Mouse (Mus musculus): Measurements from ENCODE around the gene Phgdh. TPM values are rescaled to one million over a fixed set of nuclear protein-coding genes. Genes with fewer than 3 reads are reported as not detected.
A peak's percentile ranks its signal among the peaks of the same experiment; 100 is the strongest.

Gene Phgdh
- polyA plus RNA-seq, 1 experiment from 2014 or later: 190 TPM

DNA sequence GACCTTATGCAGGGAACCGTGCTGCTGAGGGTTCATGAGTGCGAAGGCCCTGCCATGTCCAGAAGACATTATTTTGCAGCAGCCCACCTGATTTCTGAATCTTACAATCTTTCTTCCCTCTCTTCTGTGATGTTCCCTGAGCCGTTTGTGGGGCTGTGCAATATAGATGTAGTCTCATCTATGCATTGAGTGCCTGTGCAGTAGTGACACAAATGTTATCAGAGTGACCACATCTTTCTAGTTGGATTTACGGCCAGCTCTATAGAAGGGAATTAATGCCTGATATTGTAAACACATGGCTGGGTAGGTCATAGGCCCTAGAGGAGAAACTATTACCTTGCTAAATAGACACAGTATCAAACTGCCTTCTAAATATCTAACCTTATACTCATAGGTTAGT is 39.5 kb downstream of the Phgdh start:
- ATAC-seq (ENCODE audit: low read depth): no peak
- H3K4me2 ChIP-seq (ENCODE audit: low read depth, low read length): no peak overlapping the region
- no peaks in the 10 kb centered on the region for H3K36me3 ChIP-seq (ENCODE audit: control insufficient read depth, insufficient read depth, low read length)
- H3K27me3 ChIP-seq (replicated peaks; ENCODE audit: control insufficient read depth, insufficient read depth, low read length): no peaks in the 10 kb centered on the region
- WGBS: 82% methylated on average over 4 of the region's 4 CpGs
- no peaks in the 10 kb centered on the region for H3K9me3 ChIP-seq (ENCODE audit: control insufficient read depth, low read length)
- H3K9ac ChIP-seq (ENCODE audit: low read depth, low read length): no peak overlapping the region
- no peak overlapping the region for H3K27ac ChIP-seq (replicated peaks; ENCODE audit: low read depth, low read length)
- no peak for DNase-seq (ENCODE audit: low spot score)
- no peaks in the 10 kb centered on the region for H3K4me1 ChIP-seq (ENCODE audit: control insufficient read depth, insufficient read depth, low read length)
- no peak overlapping the region for H3K4me3 ChIP-seq (ENCODE audit: low read depth, low read length)

DNA sequence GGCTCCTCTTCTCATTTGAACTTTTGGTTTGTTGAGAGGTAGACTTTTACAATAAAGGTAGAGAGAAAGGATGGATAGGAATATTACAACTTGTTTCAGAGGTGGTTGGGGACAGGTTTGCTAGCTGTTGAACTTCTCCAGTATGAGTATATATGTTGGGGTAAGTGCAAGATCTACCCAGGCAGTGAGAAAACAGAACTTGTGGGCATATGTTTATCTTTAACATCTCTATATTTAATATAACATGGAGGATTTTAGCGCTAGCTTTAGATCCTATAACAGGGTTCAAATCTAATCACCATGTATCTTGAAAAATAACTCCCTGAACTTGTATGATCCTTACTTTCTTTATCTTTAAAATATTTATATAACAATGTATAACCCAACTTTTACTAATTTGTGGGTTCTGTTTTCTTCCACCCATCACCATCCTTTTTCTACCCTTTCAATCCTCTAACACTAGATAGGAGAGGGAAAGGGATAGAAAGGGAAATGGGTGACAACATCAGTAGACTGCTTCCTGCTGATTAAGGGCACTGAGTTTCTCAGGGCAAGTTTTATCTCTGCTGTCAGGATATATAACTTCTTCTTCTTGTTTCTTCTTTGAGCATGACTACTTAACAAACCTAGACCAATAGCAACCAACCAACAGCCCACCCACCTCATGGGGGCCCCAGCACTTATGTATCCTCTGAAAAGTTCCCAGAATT is 40.2 kb downstream of the Phgdh start:
- Histone ChIP-seq H3K4me3 (ENCODE audit: low read depth, low read length) (no peak overlapping the region), H3K9ac (ENCODE audit: low read depth, low read length) (no peak overlapping the region), H3K9me3 (ENCODE audit: control insufficient read depth, low read length) (no peaks in the 10 kb centered on the region), H3K27ac (replicated peaks; ENCODE audit: low read depth, low read length) (no peak overlapping the region), H3K27me3 (replicated peaks; ENCODE audit: control insufficient read depth, insufficient read depth, low read length) (no peaks in the 10 kb centered on the region), H3K4me1 (ENCODE audit: control insufficient read depth, insufficient read depth, low read length) (no peaks in the 10 kb centered on the region), H3K36me3 (ENCODE audit: control insufficient read depth, insufficient read depth, low read length) (no peaks in the 10 kb centered on the region), H3K4me2 (ENCODE audit: low read depth, low read length) (no peak overlapping the region)
- ATAC-seq (ENCODE audit: low read depth) (no peak), DNase-seq (ENCODE audit: low spot score) (no peak)
- 89% methylated on average over 1 of the region's 1 CpGs for WGBS

DNA sequence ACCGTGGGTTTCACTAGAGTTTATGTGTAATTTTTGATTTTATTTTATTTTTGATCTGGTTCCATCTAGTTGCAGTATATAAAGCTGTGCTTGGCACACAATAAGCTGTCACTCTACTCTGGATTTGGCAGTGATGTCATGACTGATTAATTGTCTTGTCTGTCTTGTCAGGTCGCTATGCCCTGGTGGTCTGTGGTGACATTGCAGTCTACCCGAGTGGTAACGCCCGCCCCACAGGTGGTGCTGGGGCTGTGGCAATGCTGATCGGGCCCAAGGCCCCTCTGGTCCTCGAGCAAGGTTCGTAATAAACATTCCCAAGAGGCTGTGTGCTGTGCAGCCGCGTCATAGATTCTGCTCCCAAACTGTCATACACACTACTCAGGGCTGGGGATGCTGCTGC is 43.8 kb downstream of the Phgdh start:
- Histone ChIP-seq H3K36me3 (ENCODE audit: control insufficient read depth, insufficient read depth, low read length) (no peaks in the 10 kb centered on the region), H3K4me3 (ENCODE audit: low read depth, low read length) (no peak overlapping the region), H3K9me3 (ENCODE audit: control insufficient read depth, low read length) (no peaks in the 10 kb centered on the region; the same call in 1 of the 2 replicates), H3K27me3 (replicated peaks; ENCODE audit: control insufficient read depth, insufficient read depth, low read length) (no peaks in the 10 kb centered on the region), H3K9ac (ENCODE audit: low read depth, low read length) (no peak overlapping the region), H3K4me1 (ENCODE audit: control insufficient read depth, insufficient read depth, low read length) (no peaks in the 10 kb centered on the region), H3K4me2 (ENCODE audit: low read depth, low read length) (no peak overlapping the region), H3K27ac (replicated peaks; ENCODE audit: low read depth, low read length) (no peak overlapping the region)
- DNase-seq (ENCODE audit: low spot score): no peak
- WGBS: 65% methylated on average over 10 of the region's 10 CpGs
- ATAC-seq (ENCODE audit: low read depth): no peak

DNA sequence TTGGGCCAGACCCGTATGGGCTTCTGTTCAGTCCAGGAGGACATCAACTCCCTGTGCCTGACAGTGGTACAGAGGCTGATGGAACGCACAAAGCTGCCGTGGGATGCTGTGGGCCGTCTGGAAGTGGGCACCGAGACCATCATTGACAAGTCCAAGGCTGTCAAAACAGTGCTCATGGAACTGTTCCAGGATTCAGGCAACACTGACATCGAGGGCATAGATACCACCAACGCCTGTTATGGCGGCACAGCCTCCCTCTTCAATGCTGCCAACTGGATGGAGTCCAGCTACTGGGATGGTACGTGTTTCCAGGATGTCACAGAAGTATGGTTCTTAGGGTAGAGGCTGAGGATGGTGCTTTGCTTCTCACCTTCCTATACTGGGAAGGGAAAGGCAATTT is 48.7 kb downstream of the Phgdh start:
- Histone ChIP-seq H3K4me1 (ENCODE audit: control insufficient read depth, insufficient read depth, low read length) (no peaks in the 10 kb centered on the region), H3K9ac (ENCODE audit: low read depth, low read length) (no peak overlapping the region), H3K27ac (replicated peaks; ENCODE audit: low read depth, low read length) (no peak overlapping the region), H3K36me3 (ENCODE audit: control insufficient read depth, insufficient read depth, low read length) (no peaks in the 10 kb centered on the region), H3K4me3 (ENCODE audit: low read depth, low read length) (no peak overlapping the region), H3K9me3 (ENCODE audit: control insufficient read depth, low read length) (peaks cover 7% of the 10 kb centered on the region; the same call in 1 of the 2 replicates), H3K4me2 (ENCODE audit: low read depth, low read length) (no peak overlapping the region), H3K27me3 (replicated peaks; ENCODE audit: control insufficient read depth, insufficient read depth, low read length) (no peaks in the 10 kb centered on the region)
- 87% methylated on average over 9 of the region's 9 CpGs for WGBS
- no peak for DNase-seq (ENCODE audit: low spot score)
- no peak for ATAC-seq (ENCODE audit: low read depth)

DNA sequence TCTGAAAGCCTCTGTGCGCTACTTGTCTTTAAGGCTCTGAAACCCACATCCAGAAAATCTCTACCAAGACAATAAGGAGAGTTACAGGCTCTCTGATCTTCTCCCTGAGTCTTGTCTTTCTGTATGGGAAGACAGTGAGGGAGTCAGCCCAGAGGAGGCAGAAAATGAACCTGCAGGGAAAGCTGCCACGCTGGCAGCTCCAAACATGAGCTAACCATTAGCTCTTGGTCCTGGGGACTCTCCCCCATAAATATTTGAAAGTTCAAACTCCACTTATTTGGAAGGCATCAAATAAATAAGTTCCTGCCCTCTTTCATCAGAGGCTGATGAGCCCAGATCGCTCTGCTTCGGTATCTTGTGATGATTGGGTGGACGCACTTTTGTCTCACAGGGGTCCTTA is 56.6 kb downstream of the Phgdh start:
- Histone ChIP-seq H3K9me3 (ENCODE audit: control insufficient read depth, low read length) (0 out of 2 replicates have a peak, but pooled peaks cover 3% of the 10 kb centered on the region), H3K36me3 (ENCODE audit: control insufficient read depth, insufficient read depth, low read length) (no peaks in the 10 kb centered on the region), H3K27me3 (replicated peaks; ENCODE audit: control insufficient read depth, insufficient read depth, low read length) (no peaks in the 10 kb centered on the region), H3K4me3 (ENCODE audit: low read depth, low read length) (no peak overlapping the region), H3K27ac (replicated peaks; ENCODE audit: low read depth, low read length) (no peak overlapping the region), H3K4me1 (ENCODE audit: control insufficient read depth, insufficient read depth, low read length) (peaks cover 6% of the 10 kb centered on the region; the same call in 1 of the 2 replicates), H3K4me2 (ENCODE audit: low read depth, low read length) (no peak overlapping the region), H3K9ac (ENCODE audit: low read depth, low read length) (no peak overlapping the region)
- WGBS: 90% methylated on average over 5 of the region's 5 CpGs
- no peak for DNase-seq (ENCODE audit: low spot score)
- ATAC-seq (ENCODE audit: low read depth): no peak

DNA sequence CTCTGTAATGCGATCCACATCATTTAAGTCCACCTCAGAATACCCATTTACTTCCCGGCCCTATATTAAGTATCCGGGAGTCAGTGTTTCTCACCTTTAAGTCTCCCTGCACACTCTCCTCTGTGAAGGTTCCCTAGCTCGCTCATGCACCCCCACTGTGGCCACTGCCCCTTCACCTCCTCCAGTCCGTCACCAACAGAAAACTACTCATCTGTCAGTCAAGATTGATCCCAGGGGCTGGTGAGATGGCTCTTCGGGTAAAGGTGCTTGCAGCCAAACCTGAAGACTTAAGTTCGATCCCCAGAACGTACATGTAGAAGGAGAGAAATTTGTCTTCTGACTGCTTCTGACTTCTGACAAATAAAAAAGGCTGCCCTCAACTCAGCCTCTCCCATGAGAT is 57.4 kb downstream of the Phgdh start:
- Histone ChIP-seq H3K27me3 (replicated peaks; ENCODE audit: control insufficient read depth, insufficient read depth, low read length) (no peaks in the 10 kb centered on the region), H3K9me3 (ENCODE audit: control insufficient read depth, low read length) (0 out of 2 replicates have a peak, but pooled peaks cover 3% of the 10 kb centered on the region), H3K4me2 (ENCODE audit: low read depth, low read length) (no peak overlapping the region), H3K9ac (ENCODE audit: low read depth, low read length) (no peak overlapping the region), H3K4me3 (ENCODE audit: low read depth, low read length) (no peak overlapping the region), H3K36me3 (ENCODE audit: control insufficient read depth, insufficient read depth, low read length) (no peaks in the 10 kb centered on the region), H3K4me1 (ENCODE audit: control insufficient read depth, insufficient read depth, low read length) (peaks cover 6% of the 10 kb centered on the region; the same call in 1 of the 2 replicates), H3K27ac (replicated peaks; ENCODE audit: low read depth, low read length) (no peak overlapping the region)
- WGBS: 87% methylated on average over 8 of the region's 8 CpGs
- DNase-seq (ENCODE audit: low spot score): no peak
- no peak for ATAC-seq (ENCODE audit: low read depth)

DNA sequence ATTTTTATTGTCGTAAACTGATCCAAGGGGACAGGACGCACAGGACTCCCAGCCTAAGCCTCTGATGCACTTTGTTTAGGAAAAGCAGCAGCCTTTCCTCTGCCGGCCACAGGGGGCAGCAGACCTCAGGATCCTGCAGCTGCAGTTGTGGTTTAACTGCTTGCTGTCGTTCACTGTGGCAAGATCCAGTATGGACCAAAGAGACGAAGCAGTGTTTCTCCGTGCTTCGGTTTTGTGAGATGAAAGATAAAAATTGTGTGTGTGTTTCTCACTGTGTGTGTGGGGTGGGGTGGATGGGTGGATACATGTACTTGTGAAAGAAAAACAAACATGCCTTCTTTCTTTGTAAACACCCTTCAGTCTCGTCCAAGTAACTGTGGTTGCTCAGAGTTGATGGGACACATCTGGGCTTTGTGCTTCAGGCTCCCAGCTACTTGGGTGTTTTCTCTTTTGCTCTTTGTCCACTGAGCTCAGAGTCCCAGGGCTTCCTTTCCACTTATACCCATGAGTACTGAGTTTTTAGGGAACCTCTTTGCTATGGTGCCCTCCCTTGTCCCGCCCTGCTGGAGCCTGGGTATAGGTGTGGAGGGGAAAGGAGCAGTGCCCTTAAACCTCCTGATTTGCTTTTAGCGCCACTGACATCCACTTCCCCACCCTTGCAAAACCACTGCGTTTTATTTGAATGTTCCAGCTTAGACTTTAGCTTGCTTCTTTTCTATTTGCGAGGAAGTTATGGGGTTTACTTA is 58.7 kb downstream of the Phgdh start:
- Histone ChIP-seq H3K4me1 (ENCODE audit: control insufficient read depth, insufficient read depth, low read length) (peaks cover 6% of the 10 kb centered on the region; the same call in 1 of the 2 replicates), H3K4me2 (ENCODE audit: low read depth, low read length) (peak overlapping the region; percentile 30; the same call in 1 of the 2 replicates), H3K4me3 (ENCODE audit: low read depth, low read length) (no peak overlapping the region), H3K27ac (replicated peaks; ENCODE audit: low read depth, low read length) (no peak overlapping the region), H3K27me3 (replicated peaks; ENCODE audit: control insufficient read depth, insufficient read depth, low read length) (no peaks in the 10 kb centered on the region), H3K9ac (ENCODE audit: low read depth, low read length) (no peak overlapping the region), H3K36me3 (ENCODE audit: control insufficient read depth, insufficient read depth, low read length) (no peaks in the 10 kb centered on the region), H3K9me3 (ENCODE audit: control insufficient read depth, low read length) (no peaks in the 10 kb centered on the region)
- 32% methylated on average over 12 of the region's 12 CpGs for WGBS
- DNase-seq (ENCODE audit: low spot score) (peak; percentile 79), ATAC-seq (ENCODE audit: low read depth) (peak; percentile 75; the same call in 1 of the 2 replicates)

DNA sequence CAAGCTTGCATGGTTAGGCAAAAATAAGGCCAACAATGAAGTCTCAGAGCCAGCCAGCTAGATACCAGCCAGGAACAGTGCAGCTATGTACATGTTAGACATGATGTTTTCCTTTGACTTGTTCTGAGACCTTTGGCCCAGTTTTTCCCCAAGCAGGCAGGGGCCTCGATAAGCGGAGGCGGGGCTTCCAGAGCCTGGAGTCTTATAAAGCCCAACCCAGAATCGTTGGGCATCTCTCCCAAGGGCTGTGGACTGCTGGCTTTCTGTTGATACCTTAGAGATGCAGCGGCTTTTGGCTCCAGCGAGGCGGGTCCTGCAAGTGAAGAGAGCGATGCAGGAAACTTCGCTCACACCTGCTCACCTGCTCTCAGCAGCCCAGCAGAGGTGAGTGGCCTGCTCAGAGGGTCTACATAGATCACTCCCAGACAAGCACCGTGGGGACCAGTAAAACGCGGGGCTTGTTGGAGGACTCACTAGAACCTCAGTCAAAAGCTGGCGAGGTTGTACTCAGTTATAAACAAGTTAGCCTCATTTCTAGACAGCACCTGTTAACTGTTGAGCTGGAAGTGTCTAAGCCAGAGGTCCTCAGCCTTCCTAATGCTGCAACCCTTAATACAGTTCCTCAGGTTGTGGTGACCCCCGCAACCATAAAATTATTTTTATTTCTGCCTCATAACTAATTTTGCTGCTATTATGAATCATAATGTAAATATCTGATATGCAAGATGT is 59.4 kb downstream of the Phgdh start, which contains the start of gene Hmgcs2:
Hmgcs2 (plus strand) TSS at position 232 of the 729 bp plus-strand sequence.
- H3K4me3 ChIP-seq (ENCODE audit: low read depth, low read length): no peak within 1 kb of the TSS
- peak; percentile 65 for DNase-seq (ENCODE audit: low spot score)
- WGBS: 58% methylated on average over 14 of the region's 14 CpGs

More for the DNA sequence above, 59.4 kb downstream of the Phgdh start, which contains the start of gene Hmgcs2:
- H3K4me2 ChIP-seq (ENCODE audit: low read depth, low read length): peak within 1 kb of the TSS; percentile 30; the same call in 1 of the 2 replicates
- H3K27ac ChIP-seq (replicated peaks; ENCODE audit: low read depth, low read length): no peak within 1 kb of the TSS
- H3K9ac ChIP-seq (ENCODE audit: low read depth, low read length): no peak within 1 kb of the TSS
- 0 out of 2 replicates have a peak, but pooled peaks have one; percentile 26 for ATAC-seq (ENCODE audit: low read depth)
- no peaks in the 10 kb centered on the region for H3K9me3 ChIP-seq (ENCODE audit: control insufficient read depth, low read length)
- no peaks in the 10 kb centered on the region for H3K27me3 ChIP-seq (replicated peaks; ENCODE audit: control insufficient read depth, insufficient read depth, low read length)
- peaks cover 6% of the 10 kb centered on the region; the same call in 1 of the 2 replicates for H3K4me1 ChIP-seq (ENCODE audit: control insufficient read depth, insufficient read depth, low read length)
- no peaks in the 10 kb centered on the region for H3K36me3 ChIP-seq (ENCODE audit: control insufficient read depth, insufficient read depth, low read length)

Data from embryonic facial prominence, embryonic 14.5 days (tissue).